Mouse (Mus musculus): ENCODE measurements at regions not wholly inside any gene's neighbourhood (a gene's known extent, or its start where the extent isn't known, plus 50 kb on each side); places are given as distances from the start of the nearest gene placed in this dataset.

DNA sequence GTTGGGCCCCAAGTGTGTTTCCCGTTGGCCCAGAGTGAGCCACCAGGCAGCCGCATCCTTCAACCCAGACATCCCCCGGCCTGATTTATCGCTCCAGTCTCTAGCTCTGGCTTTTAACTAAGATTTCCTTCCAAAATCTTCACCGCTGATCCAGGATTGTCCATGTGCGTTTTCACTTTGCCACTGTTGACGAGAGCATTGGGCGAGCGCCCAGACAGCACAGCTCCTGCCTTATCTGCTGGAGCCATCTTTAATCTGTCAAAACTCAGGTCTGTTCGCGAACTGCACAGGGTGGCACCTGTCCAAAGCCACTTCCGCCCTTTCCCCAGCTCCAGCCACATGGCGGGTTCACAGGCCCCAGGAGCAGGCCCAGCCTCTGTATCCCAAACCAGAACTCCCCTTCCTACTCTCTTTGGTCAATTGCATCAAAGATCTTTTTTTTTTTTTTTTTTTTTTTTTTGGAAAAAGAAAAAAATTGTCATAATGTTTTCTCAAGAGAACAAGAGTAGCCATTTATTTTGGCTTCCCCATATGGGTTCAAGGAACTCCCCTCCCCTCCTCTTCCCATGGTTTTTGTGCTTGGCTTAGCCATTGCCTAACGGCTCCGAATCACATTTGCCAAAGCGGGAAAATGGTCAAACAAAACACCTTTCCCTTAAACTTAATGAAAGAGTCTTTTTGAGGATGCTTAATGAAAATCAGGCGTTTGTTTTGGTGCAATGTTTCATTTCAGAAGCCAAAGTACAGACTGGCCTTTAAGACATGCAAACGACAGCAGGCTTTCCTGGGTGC lies 98.2 kb downstream of the Cyp26a1 start:
- Histone ChIP-seq H3K27me3 (replicated peaks) (no peaks in the 10 kb centered on the region), H3K4me1 (no peaks in the 10 kb centered on the region), H3K27ac (replicated peaks) (no peak overlapping the region), H3K9me3 (no peaks in the 10 kb centered on the region), H3K4me3 (no peak overlapping the region), H3K4me2 (no peak overlapping the region), H3K36me3 (no peaks in the 10 kb centered on the region), H3K9ac (no peak overlapping the region)
- ATAC-seq (ENCODE audit: extremely low read depth, insufficient number of reproducible peaks, low FRiP score, low TSS enrichment), result no peak
- WGBS, result 70% methylated on average over 18 of the region's 18 CpGs

DNA sequence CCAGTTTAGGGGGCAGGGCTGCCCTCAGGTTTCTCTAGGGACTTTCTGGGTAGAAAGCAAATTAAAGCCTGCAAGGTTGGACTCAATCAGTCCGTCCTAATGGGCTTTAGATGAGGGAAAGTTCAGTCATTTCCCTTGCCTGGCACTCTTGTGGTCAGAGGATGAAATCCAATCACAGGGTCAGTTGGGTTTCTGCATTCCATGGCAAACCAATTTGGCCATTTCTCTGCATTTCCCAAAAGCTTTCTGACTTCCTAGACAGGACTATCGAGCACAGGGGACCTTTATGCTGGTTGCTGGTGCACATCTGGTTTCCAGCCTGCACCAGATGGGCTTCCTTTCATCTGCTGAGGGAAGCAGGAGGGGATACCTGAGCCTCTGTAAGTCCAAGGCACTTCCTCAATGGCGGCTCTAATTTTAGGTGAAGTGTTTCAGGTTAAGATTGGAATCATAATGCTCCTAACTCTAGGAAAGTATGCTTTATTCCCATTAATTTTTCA lies 102.6 kb downstream of the Cyp26a1 start:
- 58% methylated on average over 3 of the region's 3 CpGs for WGBS
- Histone ChIP-seq H3K27me3 (replicated peaks) (no peaks in the 10 kb centered on the region), H3K36me3 (no peaks in the 10 kb centered on the region), H3K4me3 (no peak overlapping the region), H3K4me2 (no peak overlapping the region), H3K9me3 (no peaks in the 10 kb centered on the region), H3K27ac (replicated peaks) (no peak overlapping the region), H3K4me1 (no peaks in the 10 kb centered on the region), H3K9ac (no peak overlapping the region)
- no peak for ATAC-seq (ENCODE audit: extremely low read depth, insufficient number of reproducible peaks, low FRiP score, low TSS enrichment)

DNA sequence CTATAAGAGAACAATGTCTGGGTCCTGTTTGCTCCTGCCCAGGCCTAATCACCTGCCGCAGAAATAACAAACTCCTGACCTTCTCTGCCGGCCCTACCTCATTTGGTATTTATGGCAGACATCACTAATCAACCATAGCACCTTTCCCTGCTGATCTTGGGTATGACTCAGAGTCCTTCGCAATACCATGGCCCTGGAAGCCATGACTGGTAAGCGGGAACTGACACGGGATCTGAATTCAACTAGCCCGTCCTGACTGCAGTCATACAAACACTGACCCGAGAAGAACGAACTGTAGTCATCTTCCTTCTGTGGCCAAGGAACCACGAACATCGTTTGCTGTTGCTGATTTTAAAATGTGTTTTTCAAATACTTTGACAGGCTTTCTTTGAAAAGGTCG lies 112.1 kb downstream of the Cyp26a1 start:
- no peaks in the 10 kb centered on the region for H3K27me3 ChIP-seq (replicated peaks)
- H3K9me3 ChIP-seq, result no peaks in the 10 kb centered on the region
- H3K4me3 ChIP-seq, result no peak overlapping the region
- H3K9ac ChIP-seq, result no peak overlapping the region
- H3K4me1 ChIP-seq, result peaks cover 15% of the 10 kb centered on the region
- WGBS, result 75% methylated on average over 11 of the region's 11 CpGs
- no peak overlapping the region for H3K27ac ChIP-seq (replicated peaks)
- no peak overlapping the region for H3K4me2 ChIP-seq
- no peaks in the 10 kb centered on the region for H3K36me3 ChIP-seq
- ATAC-seq (ENCODE audit: extremely low read depth, insufficient number of reproducible peaks, low FRiP score, low TSS enrichment), result no peak

- Histone ChIP-seq H3K4me3 (peak overlapping the region; percentile 40), H3K27me3 (replicated peaks) (no peaks in the 10 kb centered on the region), H3K9ac (peak overlapping the region; percentile 56), H3K27ac (replicated peaks) (peak overlapping the region; percentile 20), H3K9me3 (no peaks in the 10 kb centered on the region), H3K36me3 (no peaks in the 10 kb centered on the region), H3K4me1 (peaks cover 17% of the 10 kb centered on the region), H3K4me2 (peak overlapping the region; percentile 71)
- 9% methylated on average over 19 of the region's 19 CpGs for WGBS
- ATAC-seq (ENCODE audit: extremely low read depth, insufficient number of reproducible peaks, low FRiP score, low TSS enrichment), result no peak
Measured at GRCm38 (mm10) chr19:37814089-37815073, 116.8 kb downstream of the Cyp26a1 start.

- Histone ChIP-seq H3K4me1 (peaks cover 17% of the 10 kb centered on the region), H3K4me2 (no peak overlapping the region), H3K27ac (replicated peaks) (no peak overlapping the region), H3K36me3 (no peaks in the 10 kb centered on the region), H3K9ac (no peak overlapping the region), H3K27me3 (replicated peaks) (no peaks in the 10 kb centered on the region), H3K9me3 (no peaks in the 10 kb centered on the region), H3K4me3 (no peak overlapping the region)
- WGBS, result 82% methylated on average over 2 of the region's 2 CpGs
- ATAC-seq (ENCODE audit: extremely low read depth, insufficient number of reproducible peaks, low FRiP score, low TSS enrichment), result no peak
Measured at GRCm38 (mm10) chr19:37815627-37816026, 118.0 kb downstream of the Cyp26a1 start.

DNA sequence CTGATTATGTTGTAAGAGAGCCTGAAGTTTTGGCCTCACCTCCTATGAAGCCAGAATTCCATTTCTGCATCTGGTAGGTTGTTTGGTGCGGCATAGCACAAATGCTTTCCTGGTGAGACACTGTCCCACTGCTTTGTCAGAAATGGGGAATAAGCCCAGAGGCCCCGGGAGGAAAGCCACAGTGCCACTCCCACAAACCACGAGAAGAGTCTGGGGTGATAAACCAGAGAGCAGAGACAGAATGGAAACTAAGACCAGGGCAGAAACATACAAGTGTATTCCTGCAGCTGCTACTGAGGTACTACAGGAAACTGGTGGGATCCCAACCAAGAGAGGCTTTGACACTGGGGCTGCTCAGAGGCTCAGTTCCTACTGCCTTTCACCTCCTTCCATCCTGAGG lies 123.6 kb downstream of the Cyp26a1 start:
- H3K27ac ChIP-seq (replicated peaks), result 0 out of 2 replicates have a peak overlapping the region, but pooled peaks have one; percentile 29
- no peak overlapping the region for H3K4me3 ChIP-seq
- H3K36me3 ChIP-seq, result no peaks in the 10 kb centered on the region
- WGBS, result 22% methylated on average over 3 of the region's 3 CpGs
- peaks cover 11% of the 10 kb centered on the region for H3K4me1 ChIP-seq
- no peaks in the 10 kb centered on the region for H3K27me3 ChIP-seq (replicated peaks)
- no peak overlapping the region for H3K4me2 ChIP-seq
- no peak overlapping the region for H3K9ac ChIP-seq
- H3K9me3 ChIP-seq, result no peaks in the 10 kb centered on the region
- ATAC-seq (ENCODE audit: extremely low read depth, insufficient number of reproducible peaks, low FRiP score, low TSS enrichment), result no peak

DNA sequence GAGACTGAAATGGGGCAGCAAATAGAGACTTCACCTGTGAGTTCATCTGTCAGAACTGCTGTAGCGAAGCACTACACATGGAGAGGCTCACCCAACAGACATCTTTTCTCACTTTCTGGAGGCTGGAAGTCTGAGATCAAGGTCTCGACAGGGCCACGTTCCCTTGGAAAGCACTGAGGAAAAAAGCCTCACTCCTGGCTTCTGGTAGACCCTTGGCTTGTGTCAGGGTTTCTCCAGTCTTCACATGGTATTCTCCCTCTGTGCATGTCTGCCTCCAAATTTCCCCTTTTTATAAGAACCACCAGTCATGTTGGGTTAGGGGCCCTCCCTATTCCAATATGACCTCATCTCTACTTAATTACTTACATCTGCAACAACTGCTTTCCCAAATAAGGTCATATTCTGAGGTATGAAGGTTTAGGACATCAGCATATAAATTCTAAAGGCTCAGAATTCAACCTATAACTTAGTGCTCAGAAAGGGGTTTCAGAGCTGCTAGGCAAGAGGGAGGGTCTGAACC lies 124.1 kb downstream of the Cyp26a1 start:
- Histone ChIP-seq H3K4me2 (no peak overlapping the region), H3K4me1 (peaks cover 11% of the 10 kb centered on the region), H3K36me3 (no peaks in the 10 kb centered on the region), H3K9ac (no peak overlapping the region), H3K27me3 (replicated peaks) (no peaks in the 10 kb centered on the region), H3K9me3 (no peaks in the 10 kb centered on the region), H3K4me3 (no peak overlapping the region), H3K27ac (replicated peaks) (0 out of 2 replicates have a peak overlapping the region, but pooled peaks have one; percentile 29)
- 73% methylated on average over 3 of the region's 3 CpGs for WGBS
- ATAC-seq (ENCODE audit: extremely low read depth, insufficient number of reproducible peaks, low FRiP score, low TSS enrichment), result no peak

GRCm38 (mm10) chr19:37824155-37824554 lies 126.6 kb downstream of the Cyp26a1 start:
- Histone ChIP-seq H3K36me3 (no peaks in the 10 kb centered on the region), H3K9ac (no peak overlapping the region), H3K4me1 (peaks cover 11% of the 10 kb centered on the region), H3K4me2 (no peak overlapping the region), H3K4me3 (no peak overlapping the region), H3K27ac (replicated peaks) (no peak overlapping the region), H3K27me3 (replicated peaks) (no peaks in the 10 kb centered on the region), H3K9me3 (no peaks in the 10 kb centered on the region)
- 66% methylated on average over 5 of the region's 5 CpGs for WGBS
- ATAC-seq (ENCODE audit: extremely low read depth, insufficient number of reproducible peaks, low FRiP score, low TSS enrichment), result no peak

- Histone ChIP-seq H3K27ac (replicated peaks) (no peak overlapping the region), H3K36me3 (no peaks in the 10 kb centered on the region), H3K4me1 (no peaks in the 10 kb centered on the region), H3K4me3 (no peak overlapping the region), H3K9me3 (no peaks in the 10 kb centered on the region), H3K9ac (no peak overlapping the region), H3K27me3 (replicated peaks) (no peaks in the 10 kb centered on the region), H3K4me2 (no peak overlapping the region)
- no peak for ATAC-seq (ENCODE audit: extremely low read depth, insufficient number of reproducible peaks, low FRiP score, low TSS enrichment)
Measured at GRCm38 (mm10) chr19:37831406-37831805, 133.8 kb downstream of the Cyp26a1 start.

GRCm38 (mm10) chr19:37836900-37837299 lies 139.3 kb downstream of the Cyp26a1 start:
- Histone ChIP-seq H3K4me1 (peaks cover 16% of the 10 kb centered on the region), H3K4me3 (no peak overlapping the region), H3K27me3 (replicated peaks) (no peaks in the 10 kb centered on the region), H3K4me2 (no peak overlapping the region), H3K9ac (no peak overlapping the region), H3K27ac (replicated peaks) (no peak overlapping the region), H3K36me3 (no peaks in the 10 kb centered on the region), H3K9me3 (no peaks in the 10 kb centered on the region)
- 49% methylated on average over 5 of the region's 5 CpGs for WGBS
- no peak for ATAC-seq (ENCODE audit: extremely low read depth, insufficient number of reproducible peaks, low FRiP score, low TSS enrichment)
